Mouse (Mus musculus) C2C12 (cell line): ENCODE measurements around the gene Itpkb. TPM values are rescaled to one million over a fixed set of nuclear protein-coding genes. Genes with fewer than 3 reads are reported as not detected.

Experiments
- H3K27me3 ChIP-seq: one replicate; pipeline ENCODE4 v1.6.1; 2011; ENCODE audit not compliant: control insufficient read depth, insufficient read depth, insufficient read length
- H3K36me3 ChIP-seq: one replicate; pipeline ENCODE4 v1.6.1; 2011; ENCODE audit not compliant: control insufficient read depth, insufficient read depth
- H3K4me3 ChIP-seq: one replicate; pipeline ENCODE4 v1.5.1; 2011; ENCODE audit warnings: mild to moderate bottlenecking, control low read depth; ENCODE audit not compliant: poor library complexity, insufficient read depth, severe bottlenecking
- H3K79me2 ChIP-seq: one replicate; pipeline ENCODE4 v1.6.1; 2011; ENCODE audit not compliant: control insufficient read depth, insufficient read depth
- H3K79me3 ChIP-seq: one replicate; pipeline ENCODE4 v1.6.1; 2011; ENCODE audit warnings: low read depth, control low read depth
- H3ac ChIP-seq: one replicate; pipeline ENCODE3; 2011; ENCODE audit warnings: low read depth; ENCODE audit not compliant: control insufficient read depth, insufficient read length
- CEBPB ChIP-seq: IDR thresholded peaks from one replicate; pipeline ENCODE4 v1.6.1; 2011; ENCODE audit warnings: low read depth, mild to moderate bottlenecking, control low read depth, moderate library complexity
- CTCF ChIP-seq: IDR thresholded peaks from one replicate; pipeline ENCODE4 v1.5.1; 2011; ENCODE audit not compliant: control insufficient read depth, insufficient read depth, insufficient read length
- FOSL1 ChIP-seq: IDR thresholded peaks from one replicate; pipeline ENCODE4 v1.8.0; 2011; ENCODE audit warnings: mild to moderate bottlenecking, low read length; ENCODE audit not compliant: poor library complexity, insufficient read depth, severe bottlenecking
- MAX ChIP-seq: IDR thresholded peaks from one replicate; pipeline ENCODE4 v1.6.1; 2011; ENCODE audit warnings: mild to moderate bottlenecking, control low read depth
- MYOD1 ChIP-seq: IDR thresholded peaks from one replicate; pipeline ENCODE4 v1.6.1; 2011; ENCODE audit warnings: low read depth; ENCODE audit not compliant: control insufficient read depth, insufficient read length
- MYOG ChIP-seq: IDR thresholded peaks from one replicate; pipeline ENCODE4 v1.6.1; 2011; ENCODE audit not compliant: control insufficient read depth, insufficient read length; ENCODE audit errors: extremely low read depth
- USF1 ChIP-seq: IDR thresholded peaks from one replicate; pipeline ENCODE4 v1.6.1; 2011; ENCODE audit warnings: low read depth, mild to moderate bottlenecking, control low read depth, moderate library complexity
- polyA plus RNA-seq: library from polyadenylated mRNA; unstranded; fragments of >200 nt; fragmentation: generic; extraction: Trizol; gene quantifications from one replicate; pipeline ENCODE4 v1.2.1, GENCODE M21; 2012; ENCODE audit warnings: missing spikeins

Itpkb gene
- polyA plus RNA-seq, 1 experiment = 1.1 TPM

- H3K36me3 ChIP-seq = no peaks in the 10 kb centered on the region
- H3ac ChIP-seq = no peak overlapping the region
- H3K79me2 ChIP-seq = no peaks in the 10 kb centered on the region
- TF ChIP-seq FOSL1 (no peak), MAX (no peak), CEBPB (no peak), MYOD1 (no peak), CTCF (no peak), MYOG (no peak), USF1 (no peak)
- no peak overlapping the region for H3K4me3 ChIP-seq
- H3K79me3 ChIP-seq = no peaks in the 10 kb centered on the region
- peaks cover 26% of the 10 kb centered on the region for H3K27me3 ChIP-seq
These were observed 2.7 kb downstream of the Itpkb start for GRCm38 (mm10) chr1:180332928-180333440.

GRCm38 (mm10) chr1:180333588-180333987, 3.3 kb downstream of the Itpkb start:
- Histone ChIP-seq H3K36me3 (no peaks in the 10 kb centered on the region), H3K27me3 (peaks cover 26% of the 10 kb centered on the region), H3ac (no peak overlapping the region), H3K4me3 (no peak overlapping the region), H3K79me2 (no peaks in the 10 kb centered on the region), H3K79me3 (no peaks in the 10 kb centered on the region)
- TF ChIP-seq USF1 (no peak), CTCF (no peak), FOSL1 (no peak), MYOD1 (no peak), MAX (no peak), MYOG (no peak), CEBPB (no peak)

GRCm38 (mm10) chr1:180334541-180334940, 4.3 kb downstream of the Itpkb start:
- TF ChIP-seq MYOG = no peak
- TF ChIP-seq MYOD1 = no peak
- Histone ChIP-seq H3K79me3 (no peaks in the 10 kb centered on the region), H3ac (no peak overlapping the region), H3K4me3 (no peak overlapping the region), H3K79me2 (no peaks in the 10 kb centered on the region), H3K27me3 (peaks cover 26% of the 10 kb centered on the region), H3K36me3 (no peaks in the 10 kb centered on the region)

- no peak overlapping the region for H3K4me3 ChIP-seq
- TF ChIP-seq FOSL1 = no peak
- no peak for TF ChIP-seq CTCF
- TF ChIP-seq MYOG = no peak
- no peak for TF ChIP-seq USF1
- no peak for TF ChIP-seq CEBPB
- TF ChIP-seq MAX = no peak
- TF ChIP-seq MYOD1 = no peak
These were observed 5.5 kb downstream of the Itpkb start for GRCm38 (mm10) chr1:180335513-180336375.

GRCm38 (mm10) chr1:180338358-180338757, 8.1 kb downstream of the Itpkb start:
- H3ac ChIP-seq = no peak overlapping the region
- no peaks in the 10 kb centered on the region for H3K79me3 ChIP-seq
- TF ChIP-seq USF1 (no peak), CEBPB (no peak), MAX (no peak), CTCF (no peak), MYOG (no peak), FOSL1 (no peak), MYOD1 (no peak)
- no peaks in the 10 kb centered on the region for H3K79me2 ChIP-seq
- H3K4me3 ChIP-seq = no peak overlapping the region
- H3K36me3 ChIP-seq = no peaks in the 10 kb centered on the region
- peaks cover 4% of the 10 kb centered on the region for H3K27me3 ChIP-seq

More at GRCm38 (mm10) chr1:180335513-180336375, 5.5 kb downstream of the Itpkb start:
- H3K79me3 ChIP-seq = no peaks in the 10 kb centered on the region
- no peak overlapping the region for H3ac ChIP-seq
- no peaks in the 10 kb centered on the region for H3K36me3 ChIP-seq
- H3K27me3 ChIP-seq = peaks cover 23% of the 10 kb centered on the region
- H3K79me2 ChIP-seq = no peaks in the 10 kb centered on the region
